Mouse (Mus musculus): ENCODE results near the gene Rsu1. TPM values are rescaled to one million over a fixed set of nuclear protein-coding genes. Genes with fewer than 3 reads are reported as not detected.

Gene Rsu1
- polyA plus RNA-seq, 1 experiment from 2014 or later: 54.0 TPM

Other genes starting within 250 kb of the Rsu1 start
- gene Cubn, start 220.4 kb upstream of the Rsu1 start, polyA plus RNA-seq (2015; fragmentation: Nextera tagmentation; extraction: Ambion mirVana): 0.05 and 0.11 TPM in 2 replicates

Data from liver, embryonic 16.5 days (tissue).